Mouse (Mus musculus) MEL (cell line): ENCODE results near the gene Tsku. TPM values are rescaled to one million over a fixed set of nuclear protein-coding genes. Genes with fewer than 3 reads are reported as not detected.

Experiments
- DNase-seq: peaks from one replicate; pipeline ENCODE4 v3.0.0; 2011; ENCODE audit warnings: low read depth, low spot score
- H3K27ac ChIP-seq: 2 replicates; pipeline ENCODE4 v1.5.1; 2012; ENCODE audit warnings: low read depth, mild to moderate bottlenecking, control low read depth, low read length, moderate library complexity; ENCODE audit not compliant: control insufficient read depth
- H3K27me3 ChIP-seq, 2 experiments: fragments of 150-350 bp in 1 of 2; sonication (generic) in 1 of 2; 2 replicates each; pipeline ENCODE4 v1.6.1; 2012; ENCODE audit warnings: low read length in 2 of 2, mild to moderate bottlenecking in 2 of 2, improper control_type of control experiment in 1 of 2, moderate library complexity in 1 of 2; ENCODE audit not compliant: insufficient read depth in 2 of 2, control insufficient read depth in 1 of 2
- H3K36me3 ChIP-seq, 2 experiments: 2 replicates each; pipeline ENCODE4 v1.6.1; 2012 to 2014; ENCODE audit warnings: low read length in 2 of 2, improper control_type of control experiment in 1 of 2, inconsistent platforms in 1 of 2, mild to moderate bottlenecking in 1 of 2; ENCODE audit not compliant: insufficient read depth in 2 of 2, control insufficient read depth in 1 of 2
- H3K4me1 ChIP-seq, 2 experiments: fragments of 150-350 bp in 1 of 2; sonication (generic) in 1 of 2; 2 replicates each; pipeline ENCODE4 v1.6.1; 2012; ENCODE audit warnings: low read length in 2 of 2, improper control_type of control experiment in 1 of 2, mild to moderate bottlenecking in 1 of 2; ENCODE audit not compliant: insufficient read depth in 2 of 2, control insufficient read depth in 1 of 2
- H3K4me3 ChIP-seq, 2 experiments: fragments of 150-350 bp in 1 of 2; sonication (generic) in 1 of 2; 2 replicates each; pipeline ENCODE4 v1.5.1; 2012; ENCODE audit warnings: low read depth in 2 of 2, low read length in 2 of 2, mild to moderate bottlenecking in 2 of 2, moderate library complexity in 2 of 2, control low read depth in 1 of 2, improper control_type of control experiment in 1 of 2; ENCODE audit not compliant: control insufficient read depth in 1 of 2, insufficient read depth in 1 of 2
- H3K79me2 ChIP-seq: 2 replicates; pipeline ENCODE4 v1.6.1; 2012; ENCODE audit warnings: mild to moderate bottlenecking, low read length, moderate library complexity; ENCODE audit not compliant: control insufficient read depth, poor library complexity, insufficient read depth
- H3K9ac ChIP-seq: 2 replicates; pipeline ENCODE4 v1.6.1; 2012; ENCODE audit warnings: low read depth, mild to moderate bottlenecking, control low read depth, low read length, moderate library complexity; ENCODE audit not compliant: control insufficient read depth, poor library complexity, severe bottlenecking
- H3K9me3 ChIP-seq: fragments of 150-350 bp; sonication (generic); replicated peaks from 2 replicates; pipeline ENCODE4 v1.6.1; 2012; ENCODE audit warnings: mild to moderate bottlenecking, low read length, improper control_type of control experiment, moderate library complexity; ENCODE audit not compliant: insufficient read depth
- CHD1 ChIP-seq: IDR thresholded peaks from 2 replicates; pipeline ENCODE4 v1.6.1; 2012; ENCODE audit warnings: low read depth, mild to moderate bottlenecking, inconsistent platforms, low read length, improper control_type of control experiment
- CHD2 ChIP-seq: IDR thresholded peaks from 2 replicates; pipeline ENCODE4 v1.6.1; 2011; ENCODE audit warnings: low read length, improper control_type of control experiment
- CTCF ChIP-seq, 3 experiments: IDR thresholded peaks in 2 of 3; conservative IDR thresholded peaks in 1 of 3; 2 replicates each; pipeline ENCODE4 v1.5.1; 2011 to 2012; ENCODE audit warnings: low read length in 3 of 3, low read depth in 2 of 3, mild to moderate bottlenecking in 2 of 3, improper control_type of control experiment in 1 of 3, inconsistent platforms in 1 of 3, mixed read lengths in 1 of 3, moderate library complexity in 1 of 3; ENCODE audit not compliant: control insufficient read depth in 1 of 3, insufficient read depth in 1 of 3, poor library complexity in 1 of 3, severe bottlenecking in 1 of 3
- E2F4 ChIP-seq: IDR thresholded peaks from 2 replicates; pipeline ENCODE4 v1.6.1; 2011; ENCODE audit warnings: low read depth, low read length, improper control_type of control experiment, borderline replicate concordance
- ELF1 ChIP-seq: IDR thresholded peaks from 2 replicates; pipeline ENCODE4 v1.6.1; 2014; ENCODE audit warnings: low read depth, mild to moderate bottlenecking, inconsistent platforms, low read length, improper control_type of control experiment, moderate library complexity
- ETS1 ChIP-seq: IDR thresholded peaks from 2 replicates; pipeline ENCODE4 v1.6.1; 2012; ENCODE audit warnings: low read depth, mild to moderate bottlenecking, inconsistent platforms, low read length, improper control_type of control experiment, moderate library complexity
- GATA1 ChIP-seq: IDR thresholded peaks from 2 replicates; pipeline ENCODE4 v1.6.1; 2011; ENCODE audit warnings: low read depth, low read length, improper control_type of control experiment
- JUND ChIP-seq: IDR thresholded peaks from 2 replicates; pipeline ENCODE4 v1.6.1; 2011; ENCODE audit warnings: low read depth, mild to moderate bottlenecking, improper control_type of control experiment, low read length
- MAFK ChIP-seq: IDR thresholded peaks from 2 replicates; pipeline ENCODE4 v1.6.1; 2011; ENCODE audit warnings: low read depth, mild to moderate bottlenecking, low read length, improper control_type of control experiment, borderline replicate concordance
- MAX ChIP-seq: IDR thresholded peaks from 2 replicates; pipeline ENCODE4 v1.6.1; 2011; ENCODE audit warnings: low read length, improper control_type of control experiment
- MAZ ChIP-seq: IDR thresholded peaks from 2 replicates; pipeline ENCODE4 v1.6.1; 2012; ENCODE audit warnings: low read depth, mild to moderate bottlenecking, inconsistent platforms, low read length, improper control_type of control experiment
- MXI1 ChIP-seq: IDR thresholded peaks from 2 replicates; pipeline ENCODE4 v1.6.1; 2011; ENCODE audit warnings: mild to moderate bottlenecking, low read depth, low read length, improper control_type of control experiment
- MYC ChIP-seq: IDR thresholded peaks from 2 replicates; pipeline ENCODE4 v1.6.1; 2011; ENCODE audit warnings: low read depth, mild to moderate bottlenecking, low read length, improper control_type of control experiment, moderate library complexity
- NELFE ChIP-seq: IDR thresholded peaks from 2 replicates; pipeline ENCODE4 v1.6.1; 2011; ENCODE audit warnings: low read depth, low read length, improper control_type of control experiment
- POLR2AphosphoS2 ChIP-seq: IDR thresholded peaks from 2 replicates; pipeline ENCODE4 v1.6.1; 2011; ENCODE audit warnings: low read length, improper control_type of control experiment
- POLR2AphosphoS5 ChIP-seq: IDR thresholded peaks from 2 replicates; pipeline ENCODE4 v1.6.1; 2012; ENCODE audit warnings: low read depth, borderline replicate concordance, mild to moderate bottlenecking, inconsistent platforms, low read length, moderate library complexity, mixed read lengths
- RAD21 ChIP-seq: IDR thresholded peaks from 2 replicates; pipeline ENCODE4 v1.6.1; 2011; ENCODE audit warnings: mild to moderate bottlenecking, low read depth, low read length, improper control_type of control experiment
- TBP ChIP-seq: IDR thresholded peaks from 2 replicates; pipeline ENCODE4 v1.8.0; 2011; ENCODE audit warnings: low read depth, low read length, improper control_type of control experiment
- UBTF ChIP-seq: IDR thresholded peaks from 2 replicates; pipeline ENCODE4 v1.6.1; 2012; ENCODE audit warnings: low read depth, mild to moderate bottlenecking, inconsistent platforms, low read length, improper control_type of control experiment, moderate library complexity, borderline replicate concordance; ENCODE audit not compliant: insufficient read depth
- USF1 ChIP-seq: IDR thresholded peaks from 2 replicates; pipeline ENCODE4 v1.6.1; 2014; ENCODE audit warnings: low read depth, mild to moderate bottlenecking, inconsistent platforms, low read length, improper control_type of control experiment, moderate library complexity
- ZKSCAN1 ChIP-seq: IDR thresholded peaks from 2 replicates; pipeline ENCODE4 v1.6.1; 2012; ENCODE audit warnings: low read depth, mild to moderate bottlenecking, inconsistent platforms, low read length, improper control_type of control experiment, moderate library complexity
- polyA plus RNA-seq, 2 experiments: library from polyadenylated mRNA; stranded (reverse) in 1 of 2; unstranded in 1 of 2; fragments of >175 nt in 1 of 2; fragments of >200 nt in 1 of 2; gene quantifications; 2 replicates each; pipeline versions ENCODE4 v1.2.1 to v1.2.4; 2012; ENCODE audit warnings: low replicate concordance in 2 of 2, low read depth in 1 of 2; ENCODE audit not compliant: insufficient read length in 2 of 2, insufficient read depth in 1 of 2, missing spikeins in 1 of 2
- total RNA-seq: library from RNA; depleted of rRNA; stranded (reverse); fragments of 300-350 nt; gene quantifications from 2 replicates; pipeline ENCODE4 v1.2.3, GENCODE M21; 2012

The Tsku gene
- total and polyA plus RNA-seq, 3 experiments = 0.12 to 0.99 TPM; not detected in 1

- no peaks in the 10 kb centered on the region for H3K27me3 ChIP-seq
- no peak overlapping the region for H3K4me3 ChIP-seq
- no peaks in the 10 kb centered on the region for H3K36me3 ChIP-seq
- no peak overlapping the region for H3K9ac ChIP-seq
- DNase-seq = no peak
- no peak for TF ChIP-seq E2F4
- no peak for TF ChIP-seq MAX
- TF ChIP-seq RAD21 = no peak
- no peak for TF ChIP-seq POLR2AphosphoS5
- no peak for TF ChIP-seq TBP
- no peak for TF ChIP-seq MXI1
- TF ChIP-seq ETS1 = no peak
- no peak for TF ChIP-seq CHD2
- TF ChIP-seq UBTF = no peak
- TF ChIP-seq USF1 = no peak
- TF ChIP-seq GATA1 = no peak
- no peak for TF ChIP-seq CHD1
- TF ChIP-seq JUND = no peak
- TF ChIP-seq NELFE = no peak
- TF ChIP-seq ZKSCAN1 = no peak
- TF ChIP-seq CTCF (IDR thresholded peaks at IDR 0.05 in 2 of 3, conservative IDR thresholded peaks at IDR 0.05 in 1 of 3; ENCODE audit: control insufficient read depth in 1 of 3, insufficient read depth in 1 of 3, low read depth in 2 of 3, low read length in 3 of 3, poor library complexity in 1 of 3, severe bottlenecking in 1 of 3) = no peak
- TF ChIP-seq POLR2AphosphoS2 = no peak
- no peak for TF ChIP-seq MAFK
- no peaks in the 10 kb centered on the region for H3K9me3 ChIP-seq
- no peaks in the 10 kb centered on the region for H3K79me2 ChIP-seq
- no peak overlapping the region for H3K27ac ChIP-seq
- H3K4me1 ChIP-seq = no peaks in the 10 kb centered on the region
These were observed 6.2 kb downstream of the Tsku start for GRCm38 (mm10) chr7:98354921-98355310.

DNA sequence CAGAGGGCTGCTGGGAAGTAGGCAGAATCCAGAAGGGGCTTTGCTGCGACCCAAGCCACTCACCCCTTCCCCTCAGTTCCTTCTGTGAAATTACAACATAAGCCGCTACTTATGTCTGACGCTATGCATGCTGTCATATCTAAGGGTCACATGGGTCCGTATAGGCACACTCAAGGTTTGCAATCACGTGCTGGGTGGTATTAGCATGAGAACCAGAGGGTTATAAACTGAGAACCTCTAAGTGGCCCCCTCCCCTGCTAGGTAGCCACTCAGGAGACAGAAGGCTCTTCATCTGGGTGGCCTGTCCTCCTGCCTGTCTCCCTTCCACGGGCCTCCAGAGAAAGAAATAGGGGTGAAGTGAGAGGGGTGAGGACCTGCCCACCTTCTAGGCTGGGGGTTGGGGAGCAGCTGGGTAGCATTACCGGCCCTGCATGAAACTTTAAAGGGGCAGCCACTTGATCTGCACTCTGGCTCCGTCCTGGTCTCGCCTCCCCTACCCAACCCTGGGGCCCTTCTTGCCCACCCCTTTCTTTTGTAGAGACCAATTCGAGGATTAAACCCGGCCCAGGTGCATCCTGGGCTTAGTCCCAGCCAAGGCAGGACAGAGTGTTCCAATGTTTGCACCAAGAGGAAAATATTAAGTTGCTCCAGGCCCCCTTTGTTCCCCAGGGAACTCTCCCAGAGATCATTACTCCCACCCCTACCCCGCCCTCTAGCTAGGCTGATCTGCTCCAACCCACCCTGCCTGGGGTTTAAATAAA, 6.8 kb downstream of the Tsku start:
- Histone ChIP-seq H3K27ac (no peak overlapping the region), H3K79me2 (no peaks in the 10 kb centered on the region), H3K9ac (no peak overlapping the region), H3K4me3 (no peak overlapping the region), H3K9me3 (no peaks in the 10 kb centered on the region), H3K27me3 (no peaks in the 10 kb centered on the region), H3K36me3 (no peaks in the 10 kb centered on the region), H3K4me1 (no peaks in the 10 kb centered on the region)
- no peak for DNase-seq
- no peak for TF ChIP-seq CHD2
- no peak for TF ChIP-seq MAX
- no peak for TF ChIP-seq GATA1
- no peak for TF ChIP-seq MAZ
- TF ChIP-seq MYC = no peak
- TF ChIP-seq CTCF (IDR thresholded peaks at IDR 0.05 in 2 of 3, conservative IDR thresholded peaks at IDR 0.05 in 1 of 3; ENCODE audit: control insufficient read depth in 1 of 3, insufficient read depth in 1 of 3, low read depth in 2 of 3, low read length in 3 of 3, poor library complexity in 1 of 3, severe bottlenecking in 1 of 3) = no peak
- no peak for TF ChIP-seq RAD21
- TF ChIP-seq ELF1 = no peak
- no peak for TF ChIP-seq ZKSCAN1
- TF ChIP-seq USF1 = no peak
- no peak for TF ChIP-seq TBP
